Mouse (Mus musculus) forebrain, embryonic 11.5 days (tissue): ENCODE data around the gene Lrrc61. TPM values are rescaled to one million over a fixed set of nuclear protein-coding genes. Genes with fewer than 3 reads are reported as not detected.

Source experiments
- ATAC-seq: fragments of 200-750 bp; cut with Nextera tagmentation; replicated peaks from 2 replicates; pipeline ENCODE4 v1.8.0; 2017; ENCODE audit warnings: moderate TSS enrichment; ENCODE audit not compliant: low FRiP score
- DNase-seq: peaks from one replicate; pipeline ENCODE4 v3.0.0-alpha.2; 2017; ENCODE audit warnings: low spot score
- H3K27ac ChIP-seq: fragments of 300-500 bp; sonication (generic); 2 replicates; pipeline ENCODE4 v1.5.1; 2014; ENCODE audit warnings: low read depth, low read length
- H3K27me3 ChIP-seq: fragments of 300-500 bp; sonication (generic); 2 replicates; pipeline ENCODE4 v1.6.1; 2014; ENCODE audit warnings: mild to moderate bottlenecking, low read length, mixed read lengths; ENCODE audit not compliant: control insufficient read depth, insufficient read depth
- H3K36me3 ChIP-seq: fragments of 300-500 bp; sonication (generic); 2 replicates; pipeline ENCODE4 v1.6.1; 2014; ENCODE audit warnings: mild to moderate bottlenecking, low read length, moderate library complexity, mixed read lengths; ENCODE audit not compliant: control insufficient read depth, insufficient read depth
- H3K4me1 ChIP-seq: fragments of 300-500 bp; sonication (generic); replicated peaks from 2 replicates; pipeline ENCODE4 v1.6.1; 2014; ENCODE audit warnings: low read length, mixed read lengths; ENCODE audit not compliant: control insufficient read depth, insufficient read depth
- H3K4me2 ChIP-seq: fragments of 300-500 bp; sonication (generic); 2 replicates; pipeline ENCODE4 v1.6.1; 2014; ENCODE audit warnings: low read depth, mild to moderate bottlenecking, low read length, moderate library complexity, mixed read lengths; ENCODE audit not compliant: severe bottlenecking
- H3K4me3 ChIP-seq: fragments of 300-500 bp; sonication (generic); 2 replicates; pipeline ENCODE4 v1.5.1; 2014; ENCODE audit warnings: low read depth, low read length
- H3K9ac ChIP-seq: fragments of 300-500 bp; sonication (generic); 2 replicates; pipeline ENCODE4 v1.6.1; 2014; ENCODE audit warnings: low read length
- H3K9me3 ChIP-seq: fragments of 300-500 bp; sonication (generic); 2 replicates; pipeline ENCODE4 v1.6.1; 2016; ENCODE audit warnings: low read length, mixed read lengths; ENCODE audit not compliant: control insufficient read depth
- WGBS: fragments of 180-500 bp; shearing (Covaris S2); extraction: QIAGEN DNeasy Blood & Tissue Kit; methylation state at CpG from one replicate; pipeline ENCODE4 v1.1.7; 2014; 5-methylcytosine and 5-hydroxymethylcytosine counted together
- polyA plus RNA-seq: library from polyadenylated mRNA; unstranded; fragments of >200 nt; fragmentation: Nextera tagmentation; extraction: Ambion mirVana; gene quantifications from 2 replicates; pipeline ENCODE4 v1.2.1, GENCODE M21; 2014

The Lrrc61 gene
- polyA plus RNA-seq, 1 experiment from 2014 or later: 12.6 TPM

DNA sequence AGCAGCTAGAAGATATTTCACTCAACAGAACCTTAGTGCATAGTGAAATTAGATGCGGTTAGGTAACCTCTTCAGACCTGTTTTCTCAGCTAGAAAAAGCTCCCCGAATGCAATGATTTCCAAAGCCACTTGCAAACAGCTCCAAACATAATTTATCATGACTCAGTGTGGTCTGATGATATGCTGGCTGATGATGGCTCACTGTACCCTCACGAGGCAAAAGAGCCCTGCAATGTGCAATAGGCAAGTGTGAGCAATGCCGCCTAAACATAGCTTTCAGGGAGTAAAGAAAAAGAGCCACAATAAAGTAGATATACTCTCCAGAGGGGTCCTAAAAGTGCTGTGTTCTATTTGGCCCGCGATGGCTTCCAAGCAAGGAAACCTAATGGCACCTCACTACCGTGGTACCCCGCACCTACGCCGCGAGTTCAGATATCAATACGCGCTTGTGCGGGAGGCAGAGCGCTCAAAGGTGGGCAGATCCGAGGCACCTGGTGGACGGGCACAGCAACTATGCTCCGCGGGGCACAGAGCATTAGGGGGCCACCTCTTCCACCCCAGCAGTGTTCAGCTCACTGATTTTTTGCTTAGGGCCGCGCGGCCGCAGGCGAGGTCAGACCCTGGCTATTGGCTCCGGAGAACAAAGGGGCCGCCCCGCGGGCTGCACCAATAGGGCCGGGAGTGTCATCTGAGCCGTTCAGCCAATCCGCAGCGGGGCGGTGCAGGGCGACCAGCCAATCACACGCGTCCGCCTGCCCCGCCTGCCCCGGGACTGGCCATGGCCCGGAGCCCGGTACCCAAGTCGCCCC, 46.9 kb downstream of the Lrrc61 start, which contains the start of gene Zfp775:
TSS of gene Zfp775 (plus strand) at position 793 of the 809 bp plus-strand sequence.
- Histone ChIP-seq H3K4me1 (peaks cover 6% of the 10 kb centered on the region), H3K4me2 (peak within 1 kb of the TSS; percentile 89), H3K9me3 (peaks cover 8% of the 10 kb centered on the region), H3K9ac (peak within 1 kb of the TSS; percentile 93), H3K27me3 (no peaks in the 10 kb centered on the region), H3K36me3 (peaks cover 20% of the 10 kb centered on the region), H3K27ac (peak within 1 kb of the TSS; percentile 64), H3K4me3 (peak within 1 kb of the TSS; percentile 69)
- DNase-seq (peak; percentile 98), ATAC-seq (peak; percentile 100)
- WGBS: 5% methylated on average over 42 of the region's 42 CpGs

DNA sequence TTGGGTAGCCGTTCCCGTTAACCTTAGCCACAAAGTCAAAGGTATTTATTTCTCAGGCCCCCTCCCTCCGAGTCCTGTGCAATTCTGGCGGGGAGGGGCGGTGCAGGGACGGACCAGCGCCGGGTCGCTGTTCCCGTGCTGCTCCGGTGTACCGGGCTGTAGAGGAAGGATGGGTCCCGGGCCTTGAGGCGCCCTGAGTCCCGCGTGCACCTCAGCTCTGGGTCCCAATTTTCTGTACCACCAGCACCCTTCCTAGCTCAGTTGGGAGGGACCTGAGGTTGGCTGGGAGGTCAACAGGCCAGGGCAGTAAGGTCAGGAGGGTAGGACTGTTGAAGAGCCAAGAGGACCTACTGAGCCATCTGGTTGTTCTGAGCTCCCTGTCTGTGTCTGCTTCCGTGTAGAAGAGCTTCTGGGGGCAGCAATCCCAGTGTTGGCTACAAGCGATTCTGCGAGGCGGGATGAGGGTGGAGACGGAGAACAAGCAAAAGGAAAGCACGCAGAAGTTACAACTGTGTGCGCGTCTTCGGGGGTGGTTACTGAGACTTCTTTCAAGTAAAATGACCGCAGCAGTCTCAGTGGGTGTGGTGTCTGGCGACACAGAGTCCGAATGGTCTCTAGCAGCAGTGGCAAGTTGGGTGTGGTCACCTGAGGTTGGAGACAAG, 47.6 kb downstream of the Lrrc61 start:
- Histone ChIP-seq H3K27ac (peak overlapping the region; percentile 59), H3K9ac (peak overlapping the region; percentile 93), H3K4me3 (peak overlapping the region; percentile 69), H3K9me3 (peaks cover 1% of the 10 kb centered on the region), H3K27me3 (no peaks in the 10 kb centered on the region), H3K36me3 (peaks cover 12% of the 10 kb centered on the region), H3K4me1 (peaks cover 6% of the 10 kb centered on the region), H3K4me2 (peak overlapping the region; percentile 89)
- peak; percentile 80 for ATAC-seq
- no peak for DNase-seq
- 2% methylated on average over 28 of the region's 28 CpGs for WGBS

DNA sequence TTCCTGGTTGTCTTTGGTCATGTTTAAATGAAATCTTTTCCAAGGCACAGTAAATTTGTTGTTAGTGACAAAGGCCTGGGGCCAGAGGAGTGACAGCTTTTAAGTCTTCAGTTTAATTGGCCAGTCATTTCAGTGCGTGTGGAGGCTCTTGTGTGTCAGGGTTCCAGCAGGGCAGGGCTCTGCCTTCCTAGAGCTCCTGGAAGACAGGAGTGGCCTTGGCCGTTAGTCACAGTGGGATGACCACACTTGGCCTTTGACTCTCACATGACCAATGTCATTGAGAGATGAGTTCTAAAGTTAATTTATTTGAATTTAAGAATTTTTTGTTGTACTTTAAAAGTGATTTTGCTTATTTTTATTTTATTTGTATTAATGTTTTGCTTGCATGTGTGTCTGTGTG, 53.5 kb downstream of the Lrrc61 start:
- ATAC-seq: no peak
- H3K4me3 ChIP-seq: no peak overlapping the region
- 62% methylated on average over 2 of the region's 2 CpGs for WGBS

DNA sequence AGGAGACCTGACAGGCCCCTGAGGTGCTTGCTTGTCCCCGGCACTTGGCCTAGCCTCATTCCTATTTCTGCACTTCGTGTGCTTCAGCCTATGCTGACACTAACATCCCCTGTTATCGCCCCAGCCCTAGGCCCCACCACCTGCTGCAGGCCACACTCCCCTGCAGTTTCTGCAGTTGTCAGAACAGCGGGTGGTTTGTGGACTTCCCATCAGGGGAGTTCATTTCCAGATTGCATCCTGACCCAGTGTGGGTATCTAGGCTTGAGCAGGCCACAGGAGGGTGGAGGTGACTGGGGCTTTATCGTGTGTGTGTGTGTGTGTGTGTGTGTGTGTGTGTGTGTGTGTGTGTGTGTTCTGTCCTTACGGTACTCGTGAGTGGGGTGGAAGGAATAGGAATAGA, 54.9 kb downstream of the Lrrc61 start:
- Histone ChIP-seq H3K9me3 (no peaks in the 10 kb centered on the region), H3K27me3 (no peaks in the 10 kb centered on the region), H3K27ac (no peak overlapping the region), H3K36me3 (no peaks in the 10 kb centered on the region; the same call in 1 of the 2 replicates), H3K9ac (no peak overlapping the region), H3K4me1 (no peaks in the 10 kb centered on the region), H3K4me2 (no peak overlapping the region), H3K4me3 (no peak overlapping the region)
- DNase-seq (no peak), ATAC-seq (no peak)
- 67% methylated on average over 7 of the region's 7 CpGs for WGBS

More for the DNA sequence above, 53.5 kb downstream of the Lrrc61 start:
- H3K4me2 ChIP-seq: no peak overlapping the region
- no peaks in the 10 kb centered on the region for H3K27me3 ChIP-seq
- no peaks in the 10 kb centered on the region for H3K9me3 ChIP-seq
- no peak overlapping the region for H3K9ac ChIP-seq
- H3K4me1 ChIP-seq: no peaks in the 10 kb centered on the region
- DNase-seq: no peak
- no peaks in the 10 kb centered on the region for H3K36me3 ChIP-seq
- no peak overlapping the region for H3K27ac ChIP-seq

DNA sequence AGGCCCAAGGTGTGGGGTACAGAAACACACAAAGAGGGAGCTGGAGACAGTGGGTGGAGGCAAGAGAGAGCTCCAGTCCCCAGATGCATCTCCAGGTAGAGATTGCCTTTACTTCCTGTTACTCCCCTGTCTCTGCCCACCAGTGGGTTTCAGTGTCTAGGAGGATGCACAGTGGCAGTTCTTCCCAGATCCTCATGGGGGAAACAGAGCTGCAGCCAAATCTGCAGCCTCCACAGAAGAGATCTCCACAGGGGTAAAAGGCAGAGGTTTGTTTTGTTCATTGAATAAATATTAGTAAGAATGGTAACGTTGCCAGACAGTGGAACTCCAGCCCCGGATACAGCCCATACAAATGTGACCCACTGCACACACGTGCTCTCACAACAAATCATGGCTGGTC, 56.1 kb downstream of the Lrrc61 start:
- WGBS: 86% methylated on average over 3 of the region's 3 CpGs

DNA sequence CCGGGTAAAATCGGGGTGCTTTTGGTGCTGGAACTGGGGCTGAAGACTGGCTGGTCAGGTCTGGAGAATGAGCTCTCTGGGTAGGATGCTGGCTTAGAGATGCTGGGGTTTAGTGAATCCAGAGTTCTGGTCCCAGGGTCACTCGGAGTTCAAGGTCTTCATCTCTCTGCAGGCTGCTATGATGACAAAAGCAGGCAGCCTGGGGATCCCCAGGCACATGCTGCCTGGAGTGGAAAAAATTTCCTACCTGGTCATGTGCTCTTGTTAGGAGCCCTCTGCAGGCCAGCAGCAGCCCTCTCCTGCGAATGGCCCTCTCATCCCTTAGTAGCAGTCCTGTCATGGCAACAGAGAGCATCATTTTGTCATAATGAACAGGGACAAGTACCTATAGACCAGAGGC, 58.9 kb downstream of the Lrrc61 start:
- no peak for DNase-seq
- H3K4me1 ChIP-seq: no peaks in the 10 kb centered on the region
- H3K9me3 ChIP-seq: no peaks in the 10 kb centered on the region
- ATAC-seq: no peak
- no peaks in the 10 kb centered on the region; the same call in 1 of the 2 replicates for H3K36me3 ChIP-seq
- H3K27me3 ChIP-seq: no peaks in the 10 kb centered on the region
- H3K4me2 ChIP-seq: no peak overlapping the region
- H3K27ac ChIP-seq: no peak overlapping the region
- 87% methylated on average over 4 of the region's 4 CpGs for WGBS
- H3K4me3 ChIP-seq: no peak overlapping the region
- no peak overlapping the region for H3K9ac ChIP-seq

More for the DNA sequence above, 56.1 kb downstream of the Lrrc61 start:
- no peak overlapping the region for H3K9ac ChIP-seq
- no peaks in the 10 kb centered on the region; the same call in 1 of the 2 replicates for H3K36me3 ChIP-seq
- H3K9me3 ChIP-seq: no peaks in the 10 kb centered on the region
- H3K27ac ChIP-seq: no peak overlapping the region
- ATAC-seq: no peak
- H3K4me3 ChIP-seq: no peak overlapping the region
- H3K4me2 ChIP-seq: no peak overlapping the region
- no peaks in the 10 kb centered on the region for H3K4me1 ChIP-seq
- no peaks in the 10 kb centered on the region for H3K27me3 ChIP-seq
- no peak for DNase-seq

DNA sequence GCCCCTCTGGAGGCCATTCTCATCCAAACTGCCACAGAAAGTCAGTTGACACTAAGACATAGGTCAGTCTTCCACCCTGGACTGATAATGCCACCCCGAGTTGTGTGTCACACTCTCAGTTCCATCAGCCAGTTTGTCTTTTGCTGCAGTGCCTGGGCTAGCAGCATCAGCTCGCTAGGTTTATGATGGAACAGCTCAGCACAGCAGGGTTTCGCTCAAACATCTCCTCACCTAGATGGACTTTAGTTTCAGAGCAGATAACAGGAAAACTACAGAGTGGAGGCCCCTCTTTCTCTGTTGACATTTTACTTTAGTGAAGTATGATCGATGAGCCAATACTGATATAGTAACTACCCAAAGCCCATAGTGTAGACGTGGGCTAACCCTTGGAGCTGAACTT, 60.2 kb downstream of the Lrrc61 start:
- ATAC-seq (no peak), DNase-seq (no peak)
- no peaks in the 10 kb centered on the region for H3K9me3 ChIP-seq
- no peaks in the 10 kb centered on the region; the same call in 1 of the 2 replicates for H3K36me3 ChIP-seq
- no peaks in the 10 kb centered on the region for H3K4me1 ChIP-seq
- no peaks in the 10 kb centered on the region for H3K27me3 ChIP-seq
- no peak overlapping the region for H3K9ac ChIP-seq
- H3K4me2 ChIP-seq: no peak overlapping the region
- H3K4me3 ChIP-seq: no peak overlapping the region
- H3K27ac ChIP-seq: no peak overlapping the region
- WGBS: 90% methylated on average over 5 of the region's 5 CpGs

DNA sequence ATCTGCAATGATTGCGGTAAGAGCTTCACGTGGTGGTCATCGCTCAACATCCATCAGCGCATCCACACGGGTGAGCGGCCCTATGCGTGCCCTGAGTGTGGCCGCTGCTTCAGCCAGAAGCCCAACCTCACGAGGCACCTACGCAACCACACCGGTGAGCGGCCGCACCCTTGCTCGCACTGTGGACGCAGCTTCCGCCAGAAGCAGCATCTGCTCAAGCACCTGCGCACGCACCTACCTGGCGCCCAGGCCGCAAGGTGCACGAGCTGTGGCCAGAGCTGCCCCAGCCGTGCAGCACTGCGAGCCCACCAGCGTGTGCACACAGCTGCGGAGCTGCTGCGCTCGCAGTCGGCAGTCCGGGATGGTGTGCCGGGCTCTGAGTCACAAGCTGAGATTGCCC, 65.4 kb downstream of the Lrrc61 start:
- 96% methylated on average over 30 of the region's 30 CpGs for WGBS
- Histone ChIP-seq H3K27ac (no peak overlapping the region), H3K9me3 (no peaks in the 10 kb centered on the region), H3K36me3 (no peaks in the 10 kb centered on the region; the same call in 1 of the 2 replicates), H3K4me1 (no peaks in the 10 kb centered on the region), H3K9ac (no peak overlapping the region), H3K4me3 (no peak overlapping the region), H3K27me3 (no peaks in the 10 kb centered on the region), H3K4me2 (no peak overlapping the region)
- DNase-seq (no peak), ATAC-seq (no peak)
